Mouse (Mus musculus) liver, postnatal 0 days (tissue): ENCODE data around the gene Map3k6. TPM values are rescaled to one million over a fixed set of nuclear protein-coding genes. Genes with fewer than 3 reads are reported as not detected.

Source experiments
- ATAC-seq: fragments of 200-750 bp; cut with Nextera tagmentation; 2 replicates; pipeline ENCODE4 v1.8.0; 2017; ENCODE audit warnings: mild to moderate bottlenecking, moderate library complexity
- DNase-seq: peaks from one replicate; pipeline ENCODE4 v3.0.0-alpha.2; 2016
- H3K27ac ChIP-seq: fragments of 300-500 bp; sonication (generic); 2 replicates; pipeline ENCODE4 v1.5.1; 2014; ENCODE audit warnings: antibody characterized with exemption, moderate library complexity, mild to moderate bottlenecking, low read depth
- H3K27me3 ChIP-seq: fragments of 300-500 bp; sonication (generic); 2 replicates; pipeline ENCODE4 v1.6.1; 2014; ENCODE audit warnings: low read length, control low read depth, mixed read lengths; ENCODE audit not compliant: insufficient read depth
- H3K36me3 ChIP-seq: fragments of 300-500 bp; sonication (generic); replicated peaks from 2 replicates; pipeline ENCODE4 v1.6.1; 2014; ENCODE audit warnings: mild to moderate bottlenecking, control low read depth, low read length, moderate library complexity, mixed read lengths; ENCODE audit not compliant: insufficient read depth
- H3K4me1 ChIP-seq: fragments of 300-500 bp; sonication (generic); 2 replicates; pipeline ENCODE4 v1.6.1; 2014; ENCODE audit warnings: antibody characterized with exemption, mild to moderate bottlenecking, control low read depth; ENCODE audit not compliant: insufficient read depth
- H3K4me2 ChIP-seq: fragments of 300-500 bp; sonication (generic); 2 replicates; pipeline ENCODE4 v1.6.1; 2014; ENCODE audit warnings: low read depth, mild to moderate bottlenecking, low read length, moderate library complexity, mixed read lengths
- H3K4me3 ChIP-seq: fragments of 300-500 bp; sonication (generic); 2 replicates; pipeline ENCODE4 v1.5.1; 2014; ENCODE audit warnings: low read depth, low read length
- H3K9ac ChIP-seq: fragments of 300-500 bp; sonication (generic); replicated peaks from 2 replicates; pipeline ENCODE4 v1.6.1; 2014; ENCODE audit warnings: mild to moderate bottlenecking, moderate library complexity
- H3K9me3 ChIP-seq: fragments of 300-500 bp; sonication (generic); 2 replicates; pipeline ENCODE4 v1.6.1; 2016; ENCODE audit warnings: mild to moderate bottlenecking, control low read depth, low read length, mixed read lengths
- CTCF ChIP-seq: sonication (generic); IDR thresholded peaks from 2 replicates; pipeline ENCODE4 v1.5.1; 2016; ENCODE audit warnings: antibody characterized with exemption, low read depth
- EP300 ChIP-seq: IDR thresholded peaks from 2 replicates; pipeline ENCODE4 v1.6.1; 2016; ENCODE audit warnings: antibody characterized with exemption, low read depth, mild to moderate bottlenecking
- WGBS: fragments of 180-500 bp; shearing (Covaris S2); extraction: QIAGEN DNeasy Blood & Tissue Kit; methylation state at CpG from one replicate; pipeline ENCODE4 v1.1.7; 2014; ENCODE audit not compliant: insufficient replicate concordance; 5-methylcytosine and 5-hydroxymethylcytosine counted together
- polyA plus RNA-seq: library from polyadenylated mRNA; unstranded; fragments of >200 nt; fragmentation: Nextera tagmentation; extraction: Ambion mirVana; gene quantifications from 2 replicates; pipeline ENCODE4 v1.2.1, GENCODE M21; 2015

The Map3k6 gene
- polyA plus RNA-seq, 1 experiment from 2014 or later = 1.3 TPM

DNA sequence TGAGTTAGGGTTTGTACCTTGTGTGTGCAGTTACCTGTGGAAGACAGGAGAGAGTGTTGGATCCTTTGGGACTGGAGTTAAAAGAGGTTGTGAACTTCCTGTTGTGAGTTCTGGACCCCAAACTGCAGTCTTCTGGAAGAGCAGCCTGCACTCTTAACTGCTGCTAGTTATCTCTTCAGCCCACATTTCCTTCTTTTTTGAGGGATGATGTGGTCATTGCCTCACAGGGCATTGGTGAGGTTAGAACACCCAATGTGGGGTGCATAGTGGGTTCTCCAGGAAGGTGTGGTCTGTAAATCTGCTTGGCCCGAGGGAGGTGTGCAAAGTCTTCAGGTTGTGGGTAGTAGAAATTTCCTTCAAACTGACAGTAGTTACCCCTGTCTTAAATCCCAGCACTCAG, 3.7 kb downstream of the Map3k6 start:
- H3K4me2 ChIP-seq = no peak overlapping the region

GRCm38 (mm10) chr4:133247072-133247471, 6.5 kb downstream of the Map3k6 start:
- peaks cover 31% of the 10 kb centered on the region for H3K27me3 ChIP-seq
- 58% methylated on average over 15 of the region's 15 CpGs for WGBS
- TF ChIP-seq CTCF (no peak), EP300 (no peak)
- H3K4me1 ChIP-seq = peaks cover 32% of the 10 kb centered on the region
- H3K36me3 ChIP-seq = peaks cover 23% of the 10 kb centered on the region
- no peaks in the 10 kb centered on the region for H3K9me3 ChIP-seq
- ATAC-seq (no peak), DNase-seq (no peak)
- peak overlapping the region; percentile 66; the same call in 1 of the 2 replicates for H3K27ac ChIP-seq
- peak overlapping the region; percentile 65 for H3K4me2 ChIP-seq
- H3K4me3 ChIP-seq = no peak overlapping the region
- H3K9ac ChIP-seq = no peak overlapping the region

More for the DNA sequence above, 3.7 kb downstream of the Map3k6 start:
- Histone ChIP-seq H3K9ac (no peak overlapping the region), H3K4me3 (no peak overlapping the region), H3K9me3 (no peaks in the 10 kb centered on the region), H3K27ac (no peak overlapping the region), H3K36me3 (peaks cover 16% of the 10 kb centered on the region), H3K4me1 (peaks cover 40% of the 10 kb centered on the region), H3K27me3 (peaks cover 15% of the 10 kb centered on the region)
- peak; percentile 63; the same call in 1 of the 2 replicates for TF ChIP-seq EP300
- no peak for TF ChIP-seq CTCF
- ATAC-seq = no peak
- DNase-seq = no peak
- WGBS = 26% methylated on average over 1 of the region's 1 CpGs

- DNase-seq (peak; percentile 65), ATAC-seq (peak; percentile 89)
- peaks cover 31% of the 10 kb centered on the region for H3K27me3 ChIP-seq
- TF ChIP-seq EP300 (peak; percentile 86), CTCF (no peak)
- peaks cover 24% of the 10 kb centered on the region for H3K36me3 ChIP-seq
- no peaks in the 10 kb centered on the region for H3K9me3 ChIP-seq
- peak overlapping the region; percentile 65 for H3K4me2 ChIP-seq
- H3K27ac ChIP-seq = peak overlapping the region; percentile 66
- no peak overlapping the region for H3K9ac ChIP-seq
- no peak overlapping the region for H3K4me3 ChIP-seq
- WGBS = 52% methylated on average over 13 of the region's 13 CpGs
- H3K4me1 ChIP-seq = peaks cover 24% of the 10 kb centered on the region
Observed at GRCm38 (mm10) chr4:133247806-133248449, 7.3 kb downstream of the Map3k6 start.

DNA sequence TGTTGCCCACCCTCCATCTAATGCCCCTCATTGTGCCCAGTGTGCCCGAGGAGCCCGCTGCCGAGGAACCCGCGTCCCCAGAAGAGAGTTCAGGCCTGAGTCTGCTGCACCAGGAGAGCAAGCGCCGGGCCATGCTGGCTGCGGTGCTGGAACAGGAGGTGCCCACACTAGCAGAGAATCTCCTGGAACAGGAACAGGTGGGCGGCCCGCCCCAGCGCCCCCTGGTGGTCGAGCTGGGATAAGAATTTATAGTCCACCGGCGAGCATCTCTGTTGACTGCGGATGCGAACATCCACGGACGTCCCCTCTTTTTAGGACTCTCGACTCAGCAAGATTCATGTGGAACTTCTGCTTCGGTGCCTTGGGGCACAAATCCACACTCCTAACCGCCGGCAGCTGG, 10.0 kb downstream of the Map3k6 start:
- Histone ChIP-seq H3K4me3 (no peak overlapping the region), H3K9me3 (no peaks in the 10 kb centered on the region), H3K9ac (no peak overlapping the region), H3K4me2 (peak overlapping the region; percentile 36; the same call in 1 of the 2 replicates), H3K27me3 (peaks cover 31% of the 10 kb centered on the region), H3K4me1 (peaks cover 20% of the 10 kb centered on the region), H3K36me3 (peaks cover 24% of the 10 kb centered on the region), H3K27ac (no peak overlapping the region)
- peak; percentile 92 for TF ChIP-seq CTCF
- no peak for TF ChIP-seq EP300
- DNase-seq (peak; percentile 92), ATAC-seq (peak; percentile 22; the same call in 1 of the 2 replicates)
- 13% methylated on average over 22 of the region's 22 CpGs for WGBS

DNA sequence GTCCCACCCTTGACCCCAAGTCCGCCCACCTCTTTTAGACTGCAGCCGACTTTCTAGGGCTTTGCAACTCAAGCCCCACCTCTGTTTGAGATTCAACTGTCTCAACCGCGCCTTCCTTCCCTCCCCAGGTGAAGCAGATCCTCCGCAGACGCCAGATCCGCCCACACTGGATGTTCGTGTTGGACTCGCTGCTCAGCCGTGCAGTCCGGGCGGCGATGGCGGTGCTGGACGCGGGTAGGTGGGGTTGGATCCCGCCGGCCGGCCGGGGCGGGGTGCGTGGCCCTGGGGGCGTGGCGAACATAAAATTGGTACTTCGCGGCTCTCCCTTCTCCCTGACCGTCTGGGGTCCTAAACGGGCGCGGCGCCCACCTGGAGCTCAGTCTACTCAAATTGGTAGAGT, 10.6 kb downstream of the Map3k6 start:
- Histone ChIP-seq H3K36me3 (peaks cover 19% of the 10 kb centered on the region), H3K27ac (no peak overlapping the region), H3K4me1 (peaks cover 20% of the 10 kb centered on the region), H3K4me2 (peak overlapping the region; percentile 18; the same call in 1 of the 2 replicates), H3K9ac (no peak overlapping the region), H3K27me3 (peaks cover 26% of the 10 kb centered on the region), H3K4me3 (no peak overlapping the region), H3K9me3 (no peaks in the 10 kb centered on the region)
- TF ChIP-seq CTCF = no peak
- TF ChIP-seq EP300 = no peak
- ATAC-seq (no peak), DNase-seq (no peak)
- WGBS = 43% methylated on average over 29 of the region's 31 CpGs

DNA sequence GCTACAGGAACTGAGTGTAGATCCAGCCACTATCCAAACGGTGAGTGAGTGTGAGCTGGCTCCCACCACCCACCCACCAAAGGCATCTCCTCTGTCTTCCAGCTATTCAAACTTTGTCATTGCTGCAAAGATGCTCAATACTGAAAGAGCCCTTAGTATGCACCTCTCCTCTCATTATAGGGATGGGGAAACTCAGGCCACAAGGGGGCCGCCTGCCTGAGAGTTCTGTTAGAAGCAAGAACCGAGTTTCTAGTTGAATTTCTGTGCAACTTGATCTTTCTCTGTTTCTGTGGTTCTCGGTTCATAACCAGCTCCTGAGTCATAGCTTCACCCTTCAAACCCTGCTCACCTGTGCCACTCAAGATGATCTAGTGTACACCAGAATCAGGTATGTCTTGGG, 11.5 kb downstream of the Map3k6 start:
- H3K4me2 ChIP-seq = no peak overlapping the region
- H3K27ac ChIP-seq = no peak overlapping the region
- TF ChIP-seq EP300 (no peak), CTCF (no peak)
- ATAC-seq (no peak), DNase-seq (no peak)
- no peaks in the 10 kb centered on the region for H3K9me3 ChIP-seq
- no peak overlapping the region for H3K4me3 ChIP-seq
- H3K4me1 ChIP-seq = peaks cover 19% of the 10 kb centered on the region
- 65% methylated on average over 4 of the region's 4 CpGs for WGBS
- H3K9ac ChIP-seq = no peak overlapping the region
- peaks cover 21% of the 10 kb centered on the region for H3K27me3 ChIP-seq
- H3K36me3 ChIP-seq = peaks cover 17% of the 10 kb centered on the region
